Mouse (Mus musculus): Measurements from ENCODE around the gene Olfr661. TPM values are rescaled to one million over a fixed set of nuclear protein-coding genes. Genes with fewer than 3 reads are reported as not detected.

The Olfr661 gene
- not detected for polyA plus RNA-seq (2012; fragmentation: generic; extraction: Trizol)

DNA sequence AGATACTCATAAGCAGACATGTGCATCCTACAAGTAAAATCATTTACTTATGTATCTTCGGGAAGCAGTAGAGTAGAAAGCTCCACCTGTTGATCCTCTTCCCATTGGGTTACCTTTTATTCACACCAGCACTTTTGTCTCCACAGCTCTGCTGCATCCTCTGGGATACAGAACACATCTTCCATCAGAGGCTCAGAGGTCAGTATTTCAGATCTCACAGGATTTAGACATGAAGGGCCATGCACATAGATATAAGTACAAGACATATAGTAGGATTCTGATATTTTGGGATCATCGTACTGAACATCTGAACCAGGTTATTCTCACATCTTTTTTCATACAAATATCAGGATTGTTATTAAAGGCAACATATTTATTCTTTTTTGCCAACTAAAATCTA is at the start of gene Olfr661:
Olfr661 (plus strand) TSS at position 301 of the 400 bp plus-strand sequence.
- TF ChIP-seq E2F4 (IDR thresholded peaks at IDR 0.05; ENCODE audit: insufficient read depth) (no peak), TCF3 (IDR thresholded peaks at IDR 0.05; ENCODE audit: insufficient read length, low read depth) (no peak), POLR2A (IDR thresholded peaks at IDR 0.05; ENCODE audit: insufficient read length, low read depth) (no peak), MAX (IDR thresholded peaks at IDR 0.05; ENCODE audit: low read depth) (no peak), POLR2AphosphoS2 (IDR thresholded peaks at IDR 0.05; ENCODE audit: insufficient read length, low read depth) (no peak), SRF (IDR thresholded peaks at IDR 0.05; ENCODE audit: control insufficient read depth, insufficient read length, low read depth) (no peak), USF1 (IDR thresholded peaks at IDR 0.05; ENCODE audit: low read depth) (no peak), MYOG (IDR thresholded peaks at IDR 0.05; ENCODE audit: control insufficient read depth in 1 of 3, insufficient read depth in 1 of 3, insufficient read length in 2 of 3, low read depth in 2 of 3) (no peak), TCF12 (IDR thresholded peaks at IDR 0.05; ENCODE audit: insufficient read depth, poor library complexity, severe bottlenecking) (no peak), CEBPB (IDR thresholded peaks at IDR 0.05; ENCODE audit: insufficient read depth, poor library complexity, severe bottlenecking) (no peak), REST (IDR thresholded peaks at IDR 0.05; ENCODE audit: insufficient read depth, insufficient read length) (no peak), MYOD1 (IDR thresholded peaks at IDR 0.05; ENCODE audit: control insufficient read depth in 1 of 3, insufficient read length in 2 of 3, low read depth in 2 of 3) (no peak)
- Histone ChIP-seq H3ac (ENCODE audit: control insufficient read depth, insufficient read length) (no peak within 1 kb of the TSS), H3K79me2 (ENCODE audit: control insufficient read depth, insufficient read depth) (no peaks in the 10 kb centered on the region), H3K36me3 (ENCODE audit: control insufficient read depth, insufficient read depth) (no peaks in the 10 kb centered on the region), H3K4me2 (ENCODE audit: low read depth) (no peak within 1 kb of the TSS), H3K27me3 (ENCODE audit: control insufficient read depth, insufficient read depth, insufficient read length) (no peaks in the 10 kb centered on the region), H3K4me3 (no peak within 1 kb of the TSS)

DNA sequence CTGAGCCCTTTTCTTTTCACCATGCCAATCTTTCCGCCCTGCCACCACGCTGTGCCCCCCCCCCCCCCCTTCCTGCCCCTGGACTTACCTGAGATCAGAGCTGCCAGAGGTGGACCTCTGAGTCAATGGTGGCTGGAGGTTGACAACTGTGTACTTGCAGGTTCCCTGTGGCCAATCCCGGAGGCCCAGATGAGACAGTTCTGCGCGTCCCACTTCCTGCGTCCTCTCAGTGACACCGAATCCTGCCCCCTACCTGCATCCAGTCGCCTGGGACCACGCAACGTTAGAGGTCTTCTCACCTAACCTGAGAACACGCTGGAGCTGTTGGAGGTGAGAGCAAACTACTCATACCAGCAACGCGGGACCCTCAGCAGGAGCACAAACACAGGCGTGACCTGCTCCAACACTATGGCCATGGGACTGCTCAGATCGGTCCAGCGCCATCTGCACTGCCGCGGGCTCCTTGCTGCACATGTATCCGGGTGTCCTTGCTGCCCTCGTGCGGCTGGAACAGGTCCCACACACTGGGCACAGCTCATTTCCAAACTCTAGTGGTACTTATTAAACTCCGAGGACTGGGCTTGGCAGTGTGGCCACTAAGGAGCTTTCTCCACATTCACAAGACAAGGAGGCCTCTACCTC is 39.3 kb upstream of the Olfr661 start, which contains the start of gene Olfr658:
Olfr658 (minus strand) TSS at position 465 of the 642 bp plus-strand sequence.
- no peak for TF ChIP-seq MYOD1 (IDR thresholded peaks at IDR 0.05; ENCODE audit: control insufficient read depth in 1 of 3, insufficient read length in 2 of 3, low read depth in 2 of 3)
- TF ChIP-seq E2F4 (IDR thresholded peaks at IDR 0.05; ENCODE audit: insufficient read depth), result no peak
- TF ChIP-seq POLR2AphosphoS2 (IDR thresholded peaks at IDR 0.05; ENCODE audit: insufficient read length, low read depth), result no peak
- TF ChIP-seq MYOG (IDR thresholded peaks at IDR 0.05; ENCODE audit: control insufficient read depth in 1 of 3, insufficient read depth in 1 of 3, insufficient read length in 2 of 3, low read depth in 2 of 3), result no peak
- no peak for TF ChIP-seq TCF3 (IDR thresholded peaks at IDR 0.05; ENCODE audit: insufficient read length, low read depth)
- no peak for TF ChIP-seq MAX (IDR thresholded peaks at IDR 0.05; ENCODE audit: low read depth)
- no peak for TF ChIP-seq USF1 (IDR thresholded peaks at IDR 0.05; ENCODE audit: low read depth)
- TF ChIP-seq CEBPB (IDR thresholded peaks at IDR 0.05; ENCODE audit: insufficient read depth, poor library complexity, severe bottlenecking), result no peak
- no peak for TF ChIP-seq SRF (IDR thresholded peaks at IDR 0.05; ENCODE audit: control insufficient read depth, insufficient read length, low read depth)
- TF ChIP-seq POLR2A (IDR thresholded peaks at IDR 0.05; ENCODE audit: insufficient read length, low read depth), result no peak
- TF ChIP-seq REST (IDR thresholded peaks at IDR 0.05; ENCODE audit: insufficient read depth, insufficient read length), result no peak
- no peak for TF ChIP-seq TCF12 (IDR thresholded peaks at IDR 0.05; ENCODE audit: insufficient read depth, poor library complexity, severe bottlenecking)
- no peak within 1 kb of the TSS for H3K4me2 ChIP-seq (ENCODE audit: low read depth)
- H3K4me3 ChIP-seq, result no peak within 1 kb of the TSS
- no peaks in the 10 kb centered on the region for H3K36me3 ChIP-seq (ENCODE audit: control insufficient read depth, insufficient read depth)
- H3K27me3 ChIP-seq (ENCODE audit: control insufficient read depth, insufficient read depth, insufficient read length), result no peaks in the 10 kb centered on the region
- H3ac ChIP-seq (ENCODE audit: control insufficient read depth, insufficient read length), result no peak within 1 kb of the TSS
- H3K79me2 ChIP-seq (ENCODE audit: control insufficient read depth, insufficient read depth), result no peaks in the 10 kb centered on the region

- H3K4me3 ChIP-seq, result no peak within 1 kb of the TSS
- H3K4me2 ChIP-seq (ENCODE audit: low read depth), result no peak within 1 kb of the TSS
- TF ChIP-seq SRF (IDR thresholded peaks at IDR 0.05; ENCODE audit: control insufficient read depth, insufficient read length, low read depth) (no peak), TCF3 (IDR thresholded peaks at IDR 0.05; ENCODE audit: insufficient read length, low read depth) (no peak), TCF12 (IDR thresholded peaks at IDR 0.05; ENCODE audit: insufficient read depth, poor library complexity, severe bottlenecking) (no peak), POLR2AphosphoS2 (IDR thresholded peaks at IDR 0.05; ENCODE audit: insufficient read length, low read depth) (no peak), MYOG (IDR thresholded peaks at IDR 0.05; ENCODE audit: control insufficient read depth in 1 of 3, insufficient read depth in 1 of 3, insufficient read length in 2 of 3, low read depth in 2 of 3) (no peak), POLR2A (IDR thresholded peaks at IDR 0.05; ENCODE audit: insufficient read length, low read depth) (no peak), MAX (IDR thresholded peaks at IDR 0.05; ENCODE audit: low read depth) (no peak), CEBPB (IDR thresholded peaks at IDR 0.05; ENCODE audit: insufficient read depth, poor library complexity, severe bottlenecking) (no peak), E2F4 (IDR thresholded peaks at IDR 0.05; ENCODE audit: insufficient read depth) (no peak), MYOD1 (IDR thresholded peaks at IDR 0.05; ENCODE audit: control insufficient read depth in 1 of 3, insufficient read length in 2 of 3, low read depth in 2 of 3) (no peak), USF1 (IDR thresholded peaks at IDR 0.05; ENCODE audit: low read depth) (no peak), REST (IDR thresholded peaks at IDR 0.05; ENCODE audit: insufficient read depth, insufficient read length) (no peak)
- no peaks in the 10 kb centered on the region for H3K27me3 ChIP-seq (ENCODE audit: control insufficient read depth, insufficient read depth, insufficient read length)
- H3K79me2 ChIP-seq (ENCODE audit: control insufficient read depth, insufficient read depth), result no peaks in the 10 kb centered on the region
- no peak within 1 kb of the TSS for H3ac ChIP-seq (ENCODE audit: control insufficient read depth, insufficient read length)
- H3K36me3 ChIP-seq (ENCODE audit: control insufficient read depth, insufficient read depth), result no peaks in the 10 kb centered on the region
Observed at GRCm38 (mm10) chr7:104666453-104666852, 19.8 kb upstream of the Olfr661 start, which contains the start of gene Olfr659. Gene Olfr659, plus strand, starts transcription at chr7:104666753.

Other genes with a start within 250 kb of the Olfr661 start
- 0.02 TPM for gene Trim30a, start 221.3 kb upstream of the Olfr661 start, polyA plus RNA-seq (2012; fragmentation: generic; extraction: Trizol)
- not detected for gene Trim30d, start 178.7 kb upstream of the Olfr661 start, polyA plus RNA-seq (2012; fragmentation: generic; extraction: Trizol)
- not detected for gene Olfr651, start 136.4 kb upstream of the Olfr661 start, polyA plus RNA-seq (2012; fragmentation: generic; extraction: Trizol)
- not detected for gene Olfr652, start 125.6 kb upstream of the Olfr661 start, polyA plus RNA-seq (2012; fragmentation: generic; extraction: Trizol)
- not detected for gene Olfr653, start 109.2 kb upstream of the Olfr661 start, polyA plus RNA-seq (2012; fragmentation: generic; extraction: Trizol)
- not detected for gene Olfr654, start 99.5 kb upstream of the Olfr661 start, polyA plus RNA-seq (2012; fragmentation: generic; extraction: Trizol)
- not detected for gene Olfr655, start 84.7 kb upstream of the Olfr661 start, polyA plus RNA-seq (2012; fragmentation: generic; extraction: Trizol)
- not detected for gene Olfr656, start 72.5 kb upstream of the Olfr661 start, polyA plus RNA-seq (2012; fragmentation: generic; extraction: Trizol)
- gene Olfr657, start 61.7 kb upstream of the Olfr661 start, polyA plus RNA-seq (2012; fragmentation: generic; extraction: Trizol), result not detected
- not detected for gene Olfr658, start 39.2 kb upstream of the Olfr661 start, polyA plus RNA-seq (2012; fragmentation: generic; extraction: Trizol)
- not detected for gene Olfr659, start 19.7 kb upstream of the Olfr661 start, polyA plus RNA-seq (2012; fragmentation: generic; extraction: Trizol)
- gene Usp17le, start 91.0 kb downstream of the Olfr661 start, polyA plus RNA-seq (2012; fragmentation: generic; extraction: Trizol), result 0.56 TPM
- gene Usp17lb, start 156.1 kb downstream of the Olfr661 start, polyA plus RNA-seq (2012; fragmentation: generic; extraction: Trizol), result 0.20 TPM
- gene Usp17la, start 170.5 kb downstream of the Olfr661 start, polyA plus RNA-seq (2012; fragmentation: generic; extraction: Trizol), result 5.3 TPM
- not detected for gene Olfr665, start 191.5 kb downstream of the Olfr661 start, polyA plus RNA-seq (2012; fragmentation: generic; extraction: Trizol)
- not detected for gene Olfr666, start 209.5 kb downstream of the Olfr661 start, polyA plus RNA-seq (2012; fragmentation: generic; extraction: Trizol)
- gene Olfr667, start 235.0 kb downstream of the Olfr661 start, polyA plus RNA-seq (2012; fragmentation: generic; extraction: Trizol), result not detected
- not detected for gene Olfr668, start 241.6 kb downstream of the Olfr661 start, polyA plus RNA-seq (2012; fragmentation: generic; extraction: Trizol)
- not detected for gene Olfr669, start 247.7 kb downstream of the Olfr661 start, polyA plus RNA-seq (2012; fragmentation: generic; extraction: Trizol)